Mouse (Mus musculus): ENCODE measurements around the gene Myo18a.

DNA sequence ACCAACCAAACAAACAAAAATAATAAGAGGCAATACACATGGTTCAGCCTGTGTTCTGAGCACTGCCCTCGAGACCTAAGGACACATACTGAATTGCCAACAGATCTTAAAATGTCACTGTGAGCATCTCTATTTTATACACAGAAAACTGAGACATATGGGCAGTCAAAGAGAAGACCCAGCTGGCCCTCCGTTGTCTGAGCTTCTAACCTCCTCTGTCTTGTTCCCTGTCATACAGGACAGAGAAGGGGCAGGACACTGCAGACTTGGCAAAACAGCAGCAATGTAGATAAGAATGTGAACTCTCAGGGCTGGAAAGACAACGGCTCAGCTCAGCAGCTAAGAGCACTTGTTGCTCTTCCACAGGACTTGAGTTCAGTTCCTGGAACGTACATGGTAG is 145.4 kb downstream of the Myo18a start:
- no peak for TF ChIP-seq CTCF (IDR thresholded peaks at IDR 0.05; ENCODE audit: low read depth)
- TF ChIP-seq EP300 (IDR thresholded peaks at IDR 0.05; ENCODE audit: low read depth): no peak

All from heart, postnatal 0 days (tissue).